Mouse (Mus musculus): ENCODE measurements around the gene Casc1.
A peak's percentile ranks its signal among the peaks of the same experiment; 100 is the strongest.

GRCm38 (mm10) chr6:145158619-145159018 lies 52.2 kb downstream of the Casc1 start:
- TF ChIP-seq CTCF (IDR thresholded peaks at IDR 0.05; ENCODE audit: insufficient read depth, low read length) = 0 out of 2 replicates have a peak, but pooled peaks have one; percentile 14
- TF ChIP-seq POLR2A (IDR thresholded peaks at IDR 0.05; ENCODE audit: borderline replicate concordance, extremely low read depth, low read depth, low read length) = no peak

All from lung, adult 2 months (tissue).